Mouse (Mus musculus) kidney, postnatal 25 days (tissue): ENCODE data around the gene Rab7.
"Not testable (repeated sequence)": the region's sequence is repeated elsewhere in the genome, so short reads cannot be mapped to it uniquely, and the experiment has no call there.

Experiments
- DNase-seq, 2 experiments: peaks; one replicate each; pipeline ENCODE4 v3.0.0; 2021; ENCODE audit warnings: mixed read lengths in 2 of 2

The Rab7 gene

DNA sequence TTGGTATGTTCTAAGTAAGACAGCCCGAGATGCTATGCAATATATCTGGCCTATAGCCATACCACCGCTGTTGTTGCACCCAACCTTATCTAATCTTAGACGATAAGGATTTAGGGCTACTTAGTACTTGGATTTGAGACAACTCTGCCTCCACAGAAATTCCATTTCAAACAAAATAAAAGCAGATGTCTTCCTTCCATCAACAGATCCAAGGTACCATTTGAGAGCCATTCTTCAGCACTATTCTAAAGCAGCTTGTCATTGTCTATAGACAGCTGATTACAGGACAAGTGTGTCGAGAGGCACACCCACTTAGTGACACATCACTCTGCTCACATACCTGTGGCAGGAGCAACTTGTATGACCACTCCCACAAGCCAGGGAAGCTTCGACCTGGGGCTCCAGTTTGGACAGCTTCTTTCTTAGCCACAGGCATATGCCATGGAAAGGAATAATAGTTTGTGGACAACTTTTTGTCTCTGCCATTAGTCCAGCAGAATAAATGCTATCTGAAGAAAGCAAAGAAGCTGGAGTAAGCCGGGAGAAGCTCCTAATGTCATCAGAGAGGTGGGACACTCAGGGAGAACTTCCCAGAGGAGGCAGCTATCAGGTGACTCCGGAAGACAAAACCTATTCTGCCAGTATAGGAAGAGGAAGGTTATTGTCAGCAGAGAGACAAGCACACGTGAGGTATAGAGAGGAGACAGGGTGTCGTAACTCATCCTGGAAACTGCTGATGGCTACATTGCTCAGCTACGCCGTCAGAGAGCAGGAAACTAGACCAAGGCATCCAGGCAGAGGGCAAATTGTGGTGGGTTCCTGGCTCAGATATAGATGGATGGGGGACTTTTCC, 8.4 kb upstream of the Rab7 start:
- DNase-seq: no peak

GRCm38 (mm10) chr6:88051206-88051605, 6.1 kb upstream of the Rab7 start:
- no peak for DNase-seq

GRCm38 (mm10) chr6:88049008-88049407, 3.9 kb upstream of the Rab7 start:
- DNase-seq: no peak

DNA sequence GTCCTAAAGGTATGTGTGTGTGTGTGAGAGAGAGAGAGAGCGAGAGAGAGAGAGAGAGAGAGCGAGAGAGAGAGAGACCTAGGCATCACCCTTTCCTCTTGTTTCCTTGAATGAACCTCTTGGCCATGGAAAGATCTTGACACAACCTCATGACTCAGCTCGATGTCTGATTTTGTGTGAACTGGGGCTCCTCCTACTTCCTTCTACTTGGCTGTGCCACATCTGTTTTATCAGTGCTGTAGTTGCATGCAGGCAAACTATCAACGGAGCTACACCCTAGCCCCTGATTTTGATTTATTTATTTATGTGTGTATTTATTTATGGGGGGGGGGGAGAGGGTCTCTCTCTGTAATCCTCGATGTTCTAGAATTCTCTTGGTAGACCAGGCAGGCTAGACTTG, 2.8 kb upstream of the Rab7 start:
- DNase-seq: no peak

- DNase-seq: no peak
Observed at GRCm38 (mm10) chr6:88045406-88045766, 316 bp upstream of the Rab7 start.

DNA sequence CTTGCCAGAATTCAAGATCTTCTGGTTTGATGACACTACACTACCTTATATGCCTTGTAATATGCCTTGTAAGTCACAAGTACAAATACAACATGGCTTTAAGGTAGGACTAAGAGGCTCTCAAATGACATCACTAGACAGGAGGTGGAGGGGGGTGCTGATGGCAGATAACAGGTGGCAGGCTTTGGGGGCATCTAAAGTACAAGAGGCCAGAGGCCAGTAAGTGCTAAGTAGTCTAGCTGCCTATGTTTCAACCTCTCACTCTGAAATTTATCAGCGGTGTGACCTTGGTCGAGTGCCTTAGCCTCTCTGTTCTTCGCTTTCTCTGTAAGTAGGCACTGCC, 865 bp downstream of the Rab7 start:
- DNase-seq: no peak

- DNase-seq: no peak
Observed at GRCm38 (mm10) chr6:88042336-88042735, 2.7 kb downstream of the Rab7 start.

DNA sequence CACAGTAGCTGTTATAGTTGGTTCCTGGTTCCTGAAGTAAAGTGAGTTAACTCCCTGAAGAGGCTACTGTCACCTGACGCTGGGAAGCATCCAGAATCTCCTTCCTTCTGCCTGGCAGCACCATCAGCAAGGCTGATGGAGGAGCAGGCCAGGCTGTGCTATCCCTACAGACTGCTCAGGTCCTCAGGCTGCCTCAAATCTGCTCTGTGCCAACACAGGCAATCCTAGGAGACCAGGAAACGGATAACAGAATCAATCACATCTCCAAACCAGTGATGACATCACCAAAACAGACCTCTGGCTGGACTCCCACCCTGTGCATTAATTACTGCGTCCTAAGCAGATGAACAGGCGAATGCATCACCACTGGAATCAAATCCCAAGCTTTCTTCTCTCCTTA, 3.8 kb downstream of the Rab7 start:
- DNase-seq: no peak

- DNase-seq: no peak
Observed at GRCm38 (mm10) chr6:88039426-88039825, 5.6 kb downstream of the Rab7 start.

- DNase-seq: no peak
Observed at GRCm38 (mm10) chr6:88037471-88038045, 7.5 kb downstream of the Rab7 start.

- no peak for DNase-seq
Observed at GRCm38 (mm10) chr6:88033504-88033903, 11.6 kb downstream of the Rab7 start.

DNA sequence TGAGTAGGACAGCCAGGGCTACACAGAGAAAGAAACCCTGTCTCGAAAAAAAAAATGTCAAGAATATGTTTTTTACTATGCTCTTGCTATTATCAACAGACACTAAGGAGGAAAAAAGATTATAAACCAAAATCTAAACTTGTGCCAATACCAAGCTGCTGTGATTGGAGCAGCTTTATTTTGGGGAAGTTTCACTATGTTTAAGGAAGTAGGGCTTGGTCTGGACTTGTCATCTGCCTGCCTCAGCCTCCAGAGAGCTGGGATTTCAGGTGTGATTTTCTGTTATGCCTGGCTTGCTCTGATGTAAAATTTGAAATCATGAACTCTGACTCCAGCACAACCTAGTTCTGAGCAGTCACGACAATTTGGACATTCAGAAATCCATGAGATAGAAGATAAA, 14.6 kb downstream of the Rab7 start:
- no peak for DNase-seq

GRCm38 (mm10) chr6:88027390-88027789, 17.7 kb downstream of the Rab7 start:
- no peak for DNase-seq

DNA sequence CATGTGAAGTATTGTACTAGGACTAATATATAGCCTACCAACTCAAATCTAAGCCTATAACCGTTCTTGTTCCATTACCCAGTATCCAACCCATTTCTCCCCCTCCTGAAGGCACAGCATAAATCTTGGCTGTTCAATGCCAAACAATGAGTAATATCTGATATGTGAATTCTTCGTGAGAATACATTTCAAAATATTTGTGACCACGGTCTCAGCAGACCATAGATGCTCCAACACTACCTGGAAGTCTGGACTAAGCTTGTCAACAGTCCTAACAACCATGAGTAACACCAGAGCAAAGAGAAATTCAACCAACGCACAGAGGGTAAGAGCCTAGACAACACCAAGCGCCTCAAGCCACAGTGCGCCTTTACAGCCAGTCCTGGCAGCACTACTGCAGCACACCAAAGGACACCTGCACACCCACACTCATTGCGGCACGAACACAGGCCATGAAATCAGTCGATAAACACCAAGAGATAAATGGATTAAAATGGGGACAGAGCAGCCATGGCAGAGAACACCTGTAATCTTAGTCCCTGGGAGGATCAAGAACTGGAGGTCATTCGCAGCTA, 21.7 kb downstream of the Rab7 start:
- no peak for DNase-seq

DNA sequence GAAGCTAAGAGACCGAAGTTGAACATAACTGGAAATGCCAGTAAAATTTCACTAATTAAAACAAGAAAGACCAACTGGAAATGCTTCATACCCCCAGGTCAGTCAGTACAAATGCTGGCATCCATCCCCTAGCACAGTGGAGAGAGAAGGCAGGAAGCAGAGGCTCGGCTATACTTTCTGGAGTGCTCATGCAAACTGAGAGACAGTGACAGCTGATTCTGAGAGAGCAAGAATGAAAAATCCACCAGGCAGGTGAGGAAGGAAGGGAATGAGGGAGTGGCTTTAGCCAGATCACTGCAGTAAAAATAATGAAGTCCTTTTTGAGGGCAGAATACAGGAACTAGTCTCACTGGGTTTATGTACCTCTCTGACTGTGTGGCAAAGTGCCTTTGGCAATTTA, 25.9 kb downstream of the Rab7 start:
- DNase-seq: no peak

DNA sequence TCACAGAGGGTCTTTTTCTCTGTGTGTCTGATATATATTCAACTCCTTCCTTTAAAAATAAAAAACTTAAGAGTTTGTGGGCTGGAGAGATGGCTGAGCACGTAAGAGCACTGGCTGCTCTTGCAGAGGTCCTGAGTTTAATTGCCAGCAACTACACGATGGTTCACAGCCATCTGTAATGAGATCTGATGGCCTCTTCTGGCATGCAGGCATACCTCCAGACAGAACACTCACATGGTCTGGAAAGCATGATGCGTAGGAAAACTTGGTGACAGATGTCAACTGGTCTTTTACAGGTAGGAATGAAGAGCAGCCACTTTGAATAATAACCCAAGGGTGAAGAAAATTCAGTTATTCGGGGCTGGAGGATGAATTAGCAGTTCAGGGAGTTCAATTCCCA, 27.2 kb downstream of the Rab7 start:
- no peak for DNase-seq

GRCm38 (mm10) chr6:88015797-88016196, 29.3 kb downstream of the Rab7 start:
- no peak for DNase-seq

GRCm38 (mm10) chr6:88013456-88013855, 31.6 kb downstream of the Rab7 start:
- no peak for DNase-seq

DNA sequence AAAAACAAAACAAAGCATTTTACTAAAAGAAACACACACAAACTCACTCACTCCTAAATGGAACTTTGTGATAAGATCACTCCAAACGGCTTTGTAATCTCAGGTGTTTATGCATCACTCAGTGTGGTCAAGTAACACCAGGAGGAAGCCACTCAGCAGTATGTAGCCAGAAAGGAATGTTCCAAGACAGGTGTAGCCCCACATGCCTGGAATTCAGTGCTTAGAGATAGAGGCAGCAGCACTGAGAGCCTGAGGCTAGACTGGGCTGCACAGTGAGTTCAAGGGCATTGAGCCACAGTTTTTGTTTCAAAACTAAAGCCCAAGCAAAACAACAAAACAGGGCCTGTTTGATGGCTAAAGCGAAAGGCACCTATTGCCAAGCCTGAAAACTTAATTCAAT, 32.5 kb downstream of the Rab7 start:
- DNase-seq: peak; percentile 12 to 64

- DNase-seq: peak in 1 of 2 experiments; percentile 67
Observed at GRCm38 (mm10) chr6:88011106-88011505, 34.0 kb downstream of the Rab7 start.

GRCm38 (mm10) chr6:88009209-88009608, 35.9 kb downstream of the Rab7 start:
- DNase-seq: no peak

DNA sequence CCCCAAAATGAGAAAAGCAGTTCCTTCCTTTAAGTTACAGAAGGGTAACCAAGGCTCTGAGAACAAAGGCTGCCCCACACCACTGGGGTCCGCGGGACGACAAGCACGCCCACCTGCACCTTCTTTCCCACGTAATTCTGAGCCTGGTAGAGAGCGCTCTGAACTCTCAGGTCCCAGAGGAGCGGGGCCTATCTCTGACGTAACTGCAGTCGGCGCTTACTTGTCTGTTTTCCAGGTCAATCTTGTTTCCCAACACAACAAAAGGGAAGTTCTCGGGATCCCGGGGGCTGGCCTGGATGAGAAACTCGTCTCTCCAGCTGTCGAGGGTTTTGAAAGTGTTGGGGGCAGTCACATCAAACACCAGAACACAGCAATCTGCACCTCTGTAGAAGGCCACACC, 40.3 kb downstream of the Rab7 start:
- DNase-seq: not testable (repeated sequence)

GRCm38 (mm10) chr6:88003439-88003838, 41.6 kb downstream of the Rab7 start:
- DNase-seq: no peak

- DNase-seq: no peak
Observed at GRCm38 (mm10) chr6:87998358-87998757, 46.7 kb downstream of the Rab7 start.
